16 mouse cellular contexts compared by ENCODE assay signal in genomic region chr8:53769211-53769610, GRCm38 (mm10).
"Had no signal": no experiment of that assay in that cellular context is flagged by ENCODE, and none has a peak within 500 bp of the region (broad histone marks: within the 10 kb centered on the region; RNA-seq: fewer than 3 reads in every experiment).

No protein-coding gene starts in this region.

- H3K27me3 ChIP-seq: hindbrain, embryonic 12.5 days; hindbrain, embryonic 15.5 days; liver, embryonic 13.5 days; midbrain, embryonic 13.5 days; neural tube, embryonic 13.5 days; stomach, embryonic 15.5 days had no signal

- H3K4me1 ChIP-seq: hindbrain, embryonic 12.5 days; hindbrain, embryonic 15.5 days; liver, embryonic 13.5 days; midbrain, embryonic 13.5 days; neural tube, embryonic 13.5 days; stomach, embryonic 15.5 days had no signal

- H3K4me3 ChIP-seq: hindbrain, embryonic 12.5 days; hindbrain, embryonic 15.5 days; layer of hippocampus, adult 2 months; liver, embryonic 13.5 days; midbrain, embryonic 13.5 days; myocyte; neural tube, embryonic 13.5 days; stomach, embryonic 15.5 days had no signal

- ATAC-seq: midbrain, embryonic 13.5 days; midbrain, embryonic 16.5 days had no signal

- H3K9me3 ChIP-seq: hindbrain, embryonic 12.5 days; hindbrain, embryonic 15.5 days; liver, embryonic 13.5 days; midbrain, embryonic 13.5 days; neural tube, embryonic 13.5 days; stomach, embryonic 15.5 days had no signal

- H3K27ac ChIP-seq: hindbrain, embryonic 12.5 days; hindbrain, embryonic 15.5 days; layer of hippocampus, adult 2 months; liver, embryonic 13.5 days; midbrain, embryonic 13.5 days; neural tube, embryonic 13.5 days had no signal

- H3K36me3 ChIP-seq: hindbrain, embryonic 12.5 days; hindbrain, embryonic 15.5 days; liver, embryonic 13.5 days; midbrain, embryonic 13.5 days; neural tube, embryonic 13.5 days; stomach, embryonic 15.5 days had no signal

- H3K4me2 ChIP-seq: hindbrain, embryonic 12.5 days; hindbrain, embryonic 15.5 days; liver, embryonic 13.5 days; midbrain, embryonic 13.5 days; neural tube, embryonic 13.5 days; stomach, embryonic 15.5 days had no signal

- DNase-seq: layer of hippocampus, adult 9-11 months; liver, embryonic 13.5 days; lung, postnatal 10 days; lung, postnatal 4 days; retina, postnatal 1 day; right cerebral cortex, postnatal 25 days; spleen, adult 18-20 months; thymus, postnatal 25 days had no signal

- H3K9ac ChIP-seq: hindbrain, embryonic 12.5 days; hindbrain, embryonic 15.5 days; liver, embryonic 13.5 days; midbrain, embryonic 13.5 days; neural tube, embryonic 13.5 days; stomach, embryonic 15.5 days had no signal
